Comparison of ENCODE assay signal across 14 mouse cellular contexts in the genomic region with DNA sequence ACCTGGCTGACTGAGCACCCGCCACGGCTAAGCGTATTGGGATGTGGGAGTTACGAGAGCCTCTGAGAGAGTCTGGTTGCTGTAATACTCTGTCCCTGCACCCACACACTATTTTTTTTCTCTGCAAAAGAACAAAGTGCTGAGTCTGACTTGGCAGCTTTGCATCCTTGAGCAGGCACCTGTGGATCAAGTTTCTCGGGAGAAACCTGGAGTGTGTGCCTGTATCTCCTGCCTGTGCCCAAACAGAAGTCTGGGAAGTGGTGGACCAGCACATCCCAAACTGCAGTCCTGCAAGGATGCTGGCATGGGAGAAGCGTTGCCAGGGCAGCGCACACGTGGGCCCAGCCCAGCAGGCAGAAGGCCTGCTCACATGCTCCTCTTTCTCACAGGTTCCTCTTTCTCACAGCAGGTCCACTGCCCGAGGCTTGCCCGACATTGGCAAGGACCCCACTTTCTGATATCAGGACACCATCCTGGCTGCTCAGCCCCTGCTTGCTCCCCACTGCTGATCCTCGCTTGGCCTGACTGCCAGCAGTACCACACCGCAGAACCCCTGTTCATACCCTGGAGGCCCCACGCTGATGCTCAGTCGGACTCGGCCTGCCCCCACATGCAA. TPM values are rescaled to one million over a fixed set of nuclear protein-coding genes. Genes with fewer than 3 reads are reported as not detected.
DNase-seq lines count a peak whose midpoint lies in the region.
"Had no signal": no experiment of that assay in that cellular context is flagged by ENCODE, and none has a peak within 500 bp of the region (broad histone marks: within the 10 kb centered on the region; RNA-seq: fewer than 3 reads in every experiment).

No protein-coding gene starts in this region.

- intact Hi-C loops in left cerebral cortex, postnatal 4 days (cut with DNase I) = no loop called here
- intact Hi-C loops in heart, postnatal 10 days (cut with DNase I) = no loop called here

- peak; percentile 16 to 64 for DNase-seq in frontal cortex, adult 2 months (ENCODE audit: extremely low spot score in 1 of 2, low spot score in 1 of 2)
- no peak for DNase-seq in frontal cortex, postnatal 10 days (ENCODE audit: low spot score in 2 of 2)
- peak; percentile 77 for DNase-seq in brain, adult 2 months (ENCODE audit: low read depth, low spot score)
- peak; percentile 28 to 80 for DNase-seq in layer of hippocampus, adult 18-20 months (ENCODE audit: low spot score in 2 of 2)
- peak; percentile 33 for DNase-seq in left cerebral cortex, postnatal 4 days
- no peak for DNase-seq in heart, postnatal 10 days
- no peak for DNase-seq in embryo, embryonic 9.5 days (ENCODE audit: extremely low spot score)
- DNase-seq: adrenal gland, postnatal 36 days; embryo, embryonic 11 days; gastrocnemius, postnatal 25 days; kidney, postnatal 36 days; lung, postnatal 14 days; thymus, adult 2 months had no signal

RNA-seq across cellular contexts. Expression of a gene that starts 36.3 kb away (rescaled TPM):
- 11.6 and 12.5 TPM in 2 replicates for polyA plus RNA-seq in frontal cortex, adult 2 months (2012; rRNA removed)
- 10 to 100 TPM; 27.2 to 36.3 TPM for total RNA-seq in layer of hippocampus, adult 18-20 months (2021)
- 10 to 100 TPM; 13.9 to 15.3 TPM for total RNA-seq in left cerebral cortex, postnatal 4 days (2021)
- total RNA-seq in heart, postnatal 10 days (2021) = 10 to 100 TPM; 34.3 to 56.2 TPM
- total RNA-seq: G1E had no signal

Comparison
In these comparisons a context has a peak if more than half of its experiments do, and no peak if none do; other contexts are left out.
1. DNase-seq: peak in frontal cortex, adult 2 months (2 of 2), brain, adult 2 months (single experiment), layer of hippocampus, adult 18-20 months (2 of 2) and left cerebral cortex, postnatal 4 days (single experiment); none in frontal cortex, postnatal 10 days (0 of 2), heart, postnatal 10 days (0 of 2) and embryo, embryonic 9.5 days (single experiment).